Mouse (Mus musculus) testis, postnatal 14 days (tissue): Measurements from ENCODE around the gene Lgsn.

Source experiments
- DNase-seq: peaks from one replicate; pipeline ENCODE4 v3.0.0; 2021; ENCODE audit warnings: low spot score

The Lgsn gene

GRCm38 (mm10) chr1:31176101-31176500 lies at the start of gene Lgsn:
TSS of gene Lgsn (plus strand) at chr1:31176401.
- DNase-seq, result no peak

DNA sequence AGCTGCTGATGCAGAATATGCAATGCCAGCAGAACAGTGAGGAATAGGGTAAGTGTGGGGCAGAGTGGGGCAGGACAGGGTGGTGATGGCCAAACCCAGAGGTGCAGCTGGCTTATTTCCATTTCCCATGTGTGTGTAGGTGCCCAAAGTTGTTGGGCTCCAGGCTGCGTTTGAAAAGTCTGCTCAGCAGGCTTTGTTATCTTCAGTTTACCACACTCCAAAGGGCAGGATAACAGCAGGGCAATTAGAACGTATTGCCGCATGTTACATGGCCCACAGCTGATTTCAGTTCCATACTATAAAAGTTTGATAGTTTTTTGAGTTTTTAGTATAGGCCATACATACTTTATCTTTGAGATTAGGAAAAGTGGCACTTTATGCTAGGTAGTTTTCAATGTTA lies 37.8 kb upstream of the Lgsn start:
- no peak for DNase-seq

DNA sequence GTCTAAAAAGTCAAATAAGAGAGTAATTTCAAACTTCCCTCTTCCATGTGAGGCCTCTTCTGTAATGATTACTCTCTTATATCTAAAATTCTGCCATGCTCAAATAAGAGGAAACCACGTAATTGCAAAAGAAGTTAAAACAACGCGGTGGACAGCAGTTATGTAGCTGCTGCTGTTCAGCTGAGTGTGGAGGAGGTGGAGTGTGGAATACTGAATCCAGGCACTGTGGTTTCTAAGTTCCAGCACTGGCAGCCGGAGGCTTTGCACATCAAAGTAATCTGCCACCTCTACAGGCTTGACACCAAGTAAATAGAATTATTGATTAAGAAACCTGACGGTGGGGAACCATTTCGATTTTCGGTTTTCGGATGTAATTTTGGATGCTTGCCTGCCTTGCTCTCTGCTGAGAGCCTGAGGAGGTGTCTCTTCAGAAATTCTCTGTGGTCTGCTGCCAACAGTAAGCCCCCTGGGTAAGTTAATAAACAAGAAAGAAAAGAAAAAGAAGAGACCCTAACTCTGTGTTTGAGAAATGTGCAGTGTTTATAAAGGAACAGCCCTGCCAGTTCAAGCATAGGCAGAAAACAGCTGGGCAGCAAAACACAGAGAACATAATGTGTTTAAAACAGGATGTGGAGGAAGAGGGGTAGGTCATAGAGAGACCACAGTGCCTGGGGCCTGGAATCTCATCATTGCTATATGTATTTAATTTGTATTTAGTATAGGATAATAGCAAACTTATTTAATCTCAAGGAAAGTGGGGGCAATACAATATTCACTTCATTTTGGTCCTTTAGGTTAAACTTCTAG lies 33.7 kb upstream of the Lgsn start:
- no peak for DNase-seq

GRCm38 (mm10) chr1:31143571-31143970 lies 32.6 kb upstream of the Lgsn start:
- no peak for DNase-seq

DNA sequence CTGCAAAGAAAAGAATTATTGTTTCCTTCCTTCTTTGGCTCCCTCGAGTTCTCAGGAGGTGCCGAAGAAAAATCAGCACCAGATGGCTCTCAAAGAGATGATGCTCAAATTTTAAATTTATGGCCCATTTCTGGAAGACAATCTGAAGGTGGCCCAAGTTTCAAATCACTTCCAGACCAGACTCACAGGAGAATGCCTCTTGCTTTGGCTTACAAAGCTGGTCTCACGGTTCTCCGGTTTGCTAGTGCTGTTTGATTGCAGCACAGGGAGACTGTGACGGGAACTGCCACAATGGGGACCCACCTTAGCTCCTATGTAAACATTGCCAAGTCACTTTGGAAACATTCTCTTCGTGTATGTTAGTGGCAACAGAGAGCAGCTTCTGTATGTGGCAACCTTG lies 26.5 kb upstream of the Lgsn start:
- DNase-seq, result no peak

DNA sequence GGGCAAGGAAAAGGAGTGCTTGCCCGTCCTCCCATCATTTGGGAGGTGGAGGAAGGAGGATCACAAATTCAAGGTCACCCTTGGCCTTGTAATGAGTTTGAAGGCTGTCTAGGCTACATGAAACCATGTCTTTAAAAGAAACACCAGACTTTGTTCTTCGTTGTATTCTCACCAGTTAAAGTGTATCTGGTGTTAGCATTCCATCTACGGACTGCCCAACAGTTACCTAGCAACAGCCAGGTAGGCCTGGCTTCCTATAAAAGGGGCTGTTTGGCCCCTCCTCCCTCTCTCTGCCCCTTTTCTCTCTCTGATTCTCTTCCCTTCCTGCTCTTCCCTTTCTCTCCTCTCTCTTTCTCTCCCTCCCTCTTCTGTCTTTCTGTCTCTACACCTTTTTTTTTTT lies 25.7 kb upstream of the Lgsn start:
- no peak for DNase-seq

DNA sequence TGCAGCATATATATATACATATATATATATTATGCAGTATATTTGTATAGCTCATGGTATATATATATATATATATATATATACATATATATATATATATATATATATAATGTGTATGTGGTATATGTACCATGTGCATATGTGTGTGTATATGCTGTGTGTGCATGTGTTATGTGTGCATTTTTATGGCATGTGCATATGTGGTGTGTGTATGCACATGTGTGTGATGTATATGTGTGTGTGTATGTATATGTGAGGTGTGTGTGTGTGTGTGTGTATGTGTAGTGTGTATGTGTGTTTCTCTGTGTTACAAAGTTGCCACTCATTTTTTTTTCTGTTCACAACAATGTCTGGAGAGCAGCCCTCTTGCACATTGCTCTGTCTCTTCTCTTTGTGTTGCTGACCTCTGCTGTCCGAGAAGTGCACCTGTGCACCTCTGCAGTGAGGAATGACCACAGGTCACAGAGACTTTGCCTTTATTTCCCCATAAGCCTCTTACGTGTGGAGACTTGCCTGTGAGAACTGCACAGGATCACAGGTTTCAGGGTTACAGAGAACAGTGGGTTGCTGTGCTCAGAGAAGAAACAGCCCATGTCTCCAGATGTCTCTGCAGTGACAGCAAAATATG lies 23.3 kb upstream of the Lgsn start:
- DNase-seq, result no peak

DNA sequence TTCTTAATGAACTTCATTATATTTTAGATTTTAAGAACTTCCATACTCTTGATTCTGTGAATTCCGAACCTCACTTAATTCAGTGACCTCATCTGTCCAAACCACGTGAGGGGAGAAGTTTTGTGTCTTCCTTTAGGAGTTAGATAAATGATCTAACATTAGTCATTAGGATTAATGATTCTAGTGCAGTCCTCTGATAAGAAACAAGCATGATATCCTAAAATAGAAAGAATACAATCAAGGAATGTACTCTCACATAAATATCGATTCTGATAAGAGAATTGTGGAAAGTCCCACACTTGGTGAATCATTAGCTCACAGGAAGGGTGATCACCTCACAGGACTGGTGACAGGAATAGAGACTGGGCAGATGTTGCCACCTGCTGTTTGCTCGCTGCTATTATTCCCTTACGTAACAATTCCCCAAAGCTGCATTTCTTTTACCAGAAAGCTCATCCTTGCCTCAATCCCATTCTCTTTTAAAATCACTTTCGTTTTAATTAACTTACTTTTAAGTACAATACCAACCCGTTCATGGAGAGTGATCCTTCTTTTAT lies 22.3 kb upstream of the Lgsn start:
- DNase-seq, result peak; percentile 5

GRCm38 (mm10) chr1:31156185-31156584 lies 20.0 kb upstream of the Lgsn start:
- DNase-seq, result no peak

DNA sequence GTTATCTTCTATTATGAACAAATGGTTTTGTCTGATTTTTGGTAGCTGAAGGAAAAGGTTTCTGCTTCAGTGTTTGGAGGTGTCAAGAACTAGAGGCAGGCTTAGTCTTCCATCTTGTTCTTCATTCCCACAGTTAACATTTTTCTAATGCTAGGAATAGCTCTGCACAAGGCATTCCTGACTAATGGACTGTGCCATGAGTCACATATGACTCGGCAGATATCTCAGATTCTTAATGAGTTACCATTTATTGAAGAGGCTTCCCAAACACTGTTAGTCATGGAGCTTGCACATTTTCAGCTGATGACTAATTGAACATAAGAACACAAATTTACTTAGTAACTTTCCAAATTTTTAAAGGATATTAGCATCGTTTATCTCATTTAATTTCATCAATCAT lies 19.3 kb upstream of the Lgsn start:
- DNase-seq, result no peak

GRCm38 (mm10) chr1:31164527-31165189 lies 11.5 kb upstream of the Lgsn start:
- no peak for DNase-seq

GRCm38 (mm10) chr1:31165326-31166121 lies 10.7 kb upstream of the Lgsn start:
- no peak for DNase-seq

GRCm38 (mm10) chr1:31175401-31175800 lies 800 bp upstream of the Lgsn start:
- no peak for DNase-seq

DNA sequence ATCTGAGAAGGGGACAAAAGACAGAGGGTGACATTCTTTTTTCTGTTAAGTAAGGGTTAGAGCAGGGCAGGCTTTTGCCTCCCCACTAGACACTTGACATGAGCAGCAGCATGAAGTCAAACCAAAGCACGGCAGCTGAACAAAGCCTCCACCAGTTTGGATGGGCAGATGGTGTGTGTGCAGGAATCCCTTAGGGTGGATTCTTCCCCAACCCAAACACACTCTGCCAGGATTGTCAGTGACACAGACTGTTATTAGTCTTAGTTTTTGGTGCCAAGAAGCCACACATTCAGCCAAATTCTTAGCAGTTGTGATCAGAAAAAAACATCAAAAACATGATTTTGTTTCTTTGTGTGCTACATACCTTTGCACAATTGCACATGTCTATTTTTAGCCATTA lies 2.1 kb downstream of the Lgsn start:
- no peak for DNase-seq

DNA sequence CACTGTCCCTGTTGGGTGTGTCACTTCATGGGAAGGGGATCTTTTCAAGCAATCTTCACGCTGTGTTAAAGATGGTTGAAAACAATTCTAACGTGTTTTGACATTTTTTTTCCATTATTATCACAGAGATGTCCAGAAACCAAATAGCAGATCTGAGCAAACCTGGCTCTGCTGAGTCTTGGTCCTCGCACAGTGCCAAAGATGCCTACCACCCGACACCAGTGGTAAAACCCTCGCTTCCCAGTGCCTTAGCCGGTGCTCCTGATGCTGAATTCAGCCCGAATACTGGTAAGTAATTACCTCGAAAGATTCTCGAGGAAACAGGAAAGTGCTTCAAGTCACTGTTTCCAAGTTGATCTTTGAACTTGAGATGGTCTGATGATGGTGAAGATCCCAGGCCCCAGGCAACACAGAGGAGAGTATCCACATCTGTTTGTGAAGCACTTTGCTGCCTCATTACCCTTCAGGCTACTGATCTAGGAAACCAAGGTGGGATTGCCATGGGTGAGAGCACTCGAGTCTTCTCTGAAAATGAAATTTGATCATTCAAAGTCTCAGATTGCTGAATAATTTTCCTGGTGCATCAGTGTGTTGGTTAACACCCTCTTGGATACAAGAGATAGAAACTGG lies 14.2 kb downstream of the Lgsn start:
- DNase-seq, result no peak

DNA sequence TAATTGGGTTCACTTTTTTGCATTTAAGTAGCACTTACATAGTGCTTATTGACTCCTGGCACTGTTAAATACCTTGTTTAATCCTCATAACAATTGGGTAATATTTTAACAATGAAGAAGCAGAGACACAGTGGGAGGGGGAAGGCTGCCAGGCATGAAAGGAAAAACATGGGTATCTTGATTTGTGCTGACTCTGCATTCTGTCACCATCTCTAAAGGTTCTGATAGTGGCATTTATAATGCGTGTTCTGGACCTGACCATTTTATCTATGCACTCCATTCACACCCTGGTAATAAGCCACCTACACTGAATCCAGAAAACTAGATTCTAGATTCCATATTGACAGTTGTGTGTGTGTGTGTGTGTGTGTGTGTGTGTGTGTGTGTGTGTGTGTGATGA lies 19.4 kb downstream of the Lgsn start:
- DNase-seq, result no peak

DNA sequence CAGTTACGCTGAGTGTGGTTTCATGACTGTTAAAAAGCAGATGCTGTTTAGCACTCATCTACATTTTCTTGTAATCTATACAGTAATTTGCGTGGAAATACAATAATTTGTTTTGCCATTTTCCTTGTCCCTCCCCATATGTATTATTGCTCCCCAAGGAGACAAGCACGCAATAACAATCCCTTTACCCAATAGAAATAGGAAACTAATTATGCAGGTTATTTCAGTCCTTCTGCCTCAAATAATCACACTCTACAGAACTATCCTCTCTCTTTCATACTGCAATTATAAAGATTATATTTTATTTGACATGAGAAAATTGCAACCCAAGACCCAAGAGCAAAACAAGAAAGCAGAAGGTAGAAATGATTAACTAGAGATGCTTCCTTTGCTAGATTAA lies 20.8 kb downstream of the Lgsn start:
- DNase-seq, result no peak

DNA sequence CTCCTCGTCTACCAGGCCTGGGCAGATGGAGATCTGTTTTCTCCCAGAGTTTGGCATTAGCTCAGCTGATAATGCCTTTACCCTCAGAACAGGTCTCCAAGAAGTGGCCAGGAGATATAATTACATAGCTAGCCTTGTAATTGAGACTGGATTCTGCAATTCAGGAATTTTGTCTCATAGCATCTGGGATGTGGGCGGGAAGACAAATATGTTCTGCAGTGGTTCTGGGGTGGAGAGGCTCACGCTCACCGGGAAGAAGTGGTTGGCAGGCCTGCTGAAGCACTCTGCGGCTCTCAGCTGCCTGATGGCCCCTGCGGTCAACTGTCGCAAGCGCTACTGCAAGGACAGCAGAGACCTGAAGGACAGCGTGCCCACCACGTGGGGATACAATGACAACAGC lies 27.6 kb downstream of the Lgsn start:
- no peak for DNase-seq

DNA sequence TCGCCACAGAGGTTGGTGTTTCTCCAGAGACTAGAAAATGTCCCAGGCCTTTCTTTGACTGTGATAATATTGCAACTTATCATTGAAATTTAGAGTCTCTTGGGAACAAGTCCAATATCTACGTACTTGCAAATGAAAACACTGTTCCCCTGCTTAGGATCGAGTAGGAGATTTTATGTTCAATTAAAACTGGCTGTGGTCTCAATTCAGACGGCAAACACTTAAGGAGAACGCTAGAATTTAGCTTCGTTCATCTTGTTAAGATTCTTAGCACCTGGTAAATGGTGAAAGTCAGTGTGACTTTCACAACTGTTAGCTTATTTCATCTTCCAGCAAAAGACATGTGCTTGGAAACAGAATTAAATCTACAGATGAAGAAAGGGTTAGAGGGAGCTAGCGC lies 29.1 kb downstream of the Lgsn start:
- no peak for DNase-seq

- no peak for DNase-seq
Measured at GRCm38 (mm10) chr1:31205770-31206169, 29.6 kb downstream of the Lgsn start.

DNA sequence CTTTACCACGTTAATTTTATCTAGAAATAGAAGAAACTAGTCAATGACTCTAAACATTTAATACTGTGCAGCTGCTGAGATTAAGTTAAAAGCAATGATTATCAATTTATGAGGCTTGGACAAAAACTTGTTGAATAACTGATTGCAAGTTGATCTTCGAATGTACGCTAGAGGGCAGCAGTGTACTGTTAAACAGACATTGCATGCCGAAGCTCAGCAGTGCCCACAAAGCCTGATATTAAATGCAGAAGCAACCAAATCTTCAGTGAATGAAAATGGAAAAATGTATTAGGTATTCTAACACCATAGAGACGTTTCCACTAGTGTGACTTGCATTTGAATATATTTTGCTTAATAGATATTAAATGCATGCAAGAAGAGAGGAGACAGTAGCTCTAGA lies 33.9 kb downstream of the Lgsn start:
- no peak for DNase-seq

DNA sequence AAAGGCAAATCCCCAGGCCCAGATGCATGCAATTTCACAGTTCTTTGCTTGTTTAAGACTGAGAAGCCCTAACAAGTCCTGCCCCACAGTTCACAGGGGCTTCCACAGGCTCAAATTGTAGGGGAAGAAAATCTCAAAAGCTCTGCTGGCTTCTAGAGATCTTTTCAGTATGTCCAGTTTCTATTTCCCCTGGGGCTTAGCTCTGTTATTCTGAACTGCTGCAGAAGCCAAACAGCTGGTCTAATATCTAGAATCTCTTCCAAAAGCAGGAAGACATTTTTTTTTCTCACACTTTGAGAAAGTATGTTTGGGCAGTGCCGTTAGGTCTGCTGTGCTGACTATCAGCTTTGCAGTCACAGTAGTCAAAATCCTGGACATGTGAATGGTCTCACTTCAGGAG lies 38.6 kb downstream of the Lgsn start:
- DNase-seq, result no peak
